Mouse (Mus musculus) gonadal fat pad, adult 2 months (tissue): ENCODE measurements around the gene Casd1. TPM values are rescaled to one million over a fixed set of nuclear protein-coding genes. Genes with fewer than 3 reads are reported as not detected.

Experiments used
- DNase-seq: peaks from one replicate; pipeline ENCODE4 v3.0.0-alpha.2; 2012; ENCODE audit warnings: low read depth
- polyA plus RNA-seq: library from polyadenylated mRNA; depleted of rRNA; stranded (reverse); fragments of >200 nt; gene quantifications from 2 replicates; pipeline ENCODE4 v1.2.3, GENCODE M21; 2012; rRNA removed

Gene Casd1
- 15.0 and 18.9 TPM in 2 replicates for polyA plus RNA-seq

DNA sequence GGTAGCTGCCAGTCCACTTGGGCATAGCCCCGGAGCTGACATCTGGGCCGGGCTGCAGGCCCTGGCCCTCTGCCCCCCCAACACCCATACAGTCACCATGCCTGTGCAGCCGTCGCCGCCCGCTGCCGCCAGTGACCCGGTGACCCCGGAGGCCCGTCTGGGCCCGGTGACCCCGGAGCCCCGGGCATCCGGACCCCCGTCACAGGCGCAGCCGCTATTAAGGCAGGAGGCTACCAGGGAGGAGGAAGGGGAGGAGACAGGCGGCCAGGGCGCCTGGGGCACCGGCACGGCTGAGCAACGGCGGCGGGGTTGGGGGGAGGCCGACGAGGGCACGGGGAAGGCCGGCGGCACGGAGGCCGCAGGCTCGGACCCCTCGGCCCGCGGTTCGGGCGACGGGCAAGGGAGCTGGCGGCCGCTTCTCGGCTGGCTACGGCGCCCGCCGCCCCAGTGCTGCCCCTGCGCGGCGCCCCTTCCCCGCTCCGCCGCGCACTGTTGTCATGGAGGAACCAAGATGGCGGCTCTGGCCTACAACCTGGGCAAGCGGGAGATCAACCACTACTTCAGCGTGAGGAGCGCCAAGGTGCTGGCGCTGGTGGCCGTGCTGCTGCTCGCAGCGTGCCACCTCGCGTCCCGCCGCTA is at the start of gene Casd1:
Gene Casd1, plus strand, starts transcription at position 182 of the 639 bp plus-strand sequence.
- DNase-seq: no peak

DNA sequence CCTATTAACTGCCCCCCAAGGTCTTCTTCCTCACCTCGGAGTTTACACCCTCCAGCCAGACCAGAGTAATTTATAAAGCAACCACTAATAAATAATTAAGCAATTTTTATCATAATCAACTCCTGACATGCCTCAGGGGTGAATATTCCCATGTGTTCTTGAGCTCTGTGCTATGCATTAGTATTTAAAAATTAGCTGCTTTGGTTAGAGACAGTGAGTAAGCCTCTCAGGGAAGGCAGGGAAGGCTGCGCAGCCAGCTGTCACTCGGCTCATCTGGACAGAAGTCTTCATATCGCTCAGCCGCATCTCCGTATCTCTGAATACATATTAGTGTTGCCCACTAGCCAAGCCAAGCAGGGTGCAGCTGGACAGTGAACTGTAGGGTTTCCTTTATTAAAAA is 45.3 kb upstream of the Casd1 start:
- no peak for DNase-seq

DNA sequence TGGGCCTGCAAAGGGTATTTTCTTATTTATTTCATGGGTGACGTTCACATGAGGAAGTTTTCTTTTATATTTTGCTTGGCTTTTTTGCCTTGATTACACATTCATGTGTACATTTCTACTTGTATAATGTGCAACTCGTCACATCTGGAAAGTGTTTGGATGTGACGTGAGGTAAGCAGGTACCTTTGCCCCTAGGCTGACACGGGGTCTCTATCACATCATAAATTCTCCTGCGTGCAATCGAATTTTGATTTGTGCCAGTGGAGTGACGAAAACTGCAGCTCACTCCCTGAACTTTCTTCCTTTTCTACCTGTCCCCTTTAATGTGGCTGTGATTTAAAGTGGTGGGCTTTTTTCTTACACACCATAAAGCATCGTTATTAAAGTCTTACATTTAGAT is 43.6 kb upstream of the Casd1 start:
- DNase-seq: no peak

DNA sequence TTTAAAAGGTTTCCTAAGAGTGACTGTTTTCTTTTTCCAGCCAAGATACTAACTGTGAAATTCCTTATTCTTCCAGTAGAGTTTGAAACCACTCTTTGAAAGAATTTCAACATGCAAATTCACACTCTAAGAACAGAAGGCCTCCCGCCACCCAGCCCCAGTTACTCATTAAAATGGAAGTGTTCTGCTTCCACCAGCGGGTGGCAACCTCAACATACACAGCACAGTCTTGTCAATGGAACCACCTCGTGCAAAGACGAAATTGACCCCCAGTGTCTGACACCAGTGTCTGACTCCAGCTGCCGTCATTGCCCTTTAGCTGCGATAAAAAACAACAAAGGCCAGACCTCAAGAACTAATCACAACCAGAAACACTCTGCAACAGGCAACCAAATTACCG is 43.0 kb upstream of the Casd1 start:
- DNase-seq: no peak

- DNase-seq: no peak
These were observed 39.5 kb upstream of the Casd1 start for GRCm38 (mm10) chr6:4561156-4561555.

DNA sequence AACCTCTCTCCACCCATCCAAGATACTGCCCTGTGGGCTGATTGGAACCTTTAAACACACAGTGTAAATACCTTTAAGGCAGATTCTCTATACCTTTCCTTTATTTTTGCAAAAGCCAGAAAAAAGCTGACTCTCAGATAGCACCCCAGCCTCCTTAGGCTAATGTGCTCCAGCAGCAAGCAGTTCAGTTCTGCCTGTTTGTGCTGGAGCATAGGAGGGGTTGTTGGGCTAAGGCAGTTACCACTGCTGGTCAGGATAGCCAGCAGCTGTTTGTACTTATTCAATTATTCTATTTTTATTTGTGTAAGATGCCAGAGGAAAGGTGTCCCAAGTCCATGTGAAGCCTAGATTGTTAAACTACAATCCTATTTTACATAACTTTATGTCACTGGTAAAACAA is 39.0 kb upstream of the Casd1 start:
- DNase-seq: no peak

DNA sequence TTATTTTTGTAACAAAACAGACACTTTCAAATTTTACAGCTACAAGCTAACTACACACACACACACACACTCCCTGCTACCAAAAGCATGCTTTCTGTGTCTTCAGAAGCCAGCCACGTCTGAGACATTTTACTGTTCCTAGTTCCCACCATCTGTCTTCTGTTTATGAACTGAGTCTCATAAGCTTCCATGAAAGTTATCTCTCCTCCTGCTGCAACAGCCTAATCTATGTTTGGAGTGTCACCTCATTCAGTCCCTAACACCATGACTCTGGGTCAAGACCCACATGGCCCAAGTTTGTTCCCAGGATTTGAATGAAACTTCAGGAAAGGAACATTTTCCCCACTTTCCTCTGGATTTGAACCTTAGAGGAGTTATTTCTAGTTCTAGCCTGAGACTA is 38.2 kb upstream of the Casd1 start:
- no peak for DNase-seq

- DNase-seq: no peak
These were observed 37.2 kb upstream of the Casd1 start for GRCm38 (mm10) chr6:4563477-4563876.

DNA sequence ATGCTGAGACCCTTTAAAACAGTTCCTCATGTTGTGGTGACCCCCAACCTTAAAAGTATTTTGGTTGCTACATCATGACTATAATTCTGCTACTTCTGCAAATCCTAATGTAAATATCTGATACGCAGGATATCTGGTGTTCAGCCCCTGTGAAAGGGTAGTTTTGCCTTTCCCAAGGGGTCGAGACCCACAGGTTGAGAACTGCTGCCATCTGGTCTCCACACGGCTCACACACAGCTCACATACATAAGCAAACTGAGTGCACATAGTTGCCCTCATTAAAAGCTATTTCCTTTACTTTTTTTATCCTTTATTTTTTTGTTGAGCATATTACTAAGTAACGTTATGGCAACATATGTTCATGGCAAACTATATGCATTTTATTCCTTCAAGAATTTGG is 30.2 kb upstream of the Casd1 start:
- no peak for DNase-seq

DNA sequence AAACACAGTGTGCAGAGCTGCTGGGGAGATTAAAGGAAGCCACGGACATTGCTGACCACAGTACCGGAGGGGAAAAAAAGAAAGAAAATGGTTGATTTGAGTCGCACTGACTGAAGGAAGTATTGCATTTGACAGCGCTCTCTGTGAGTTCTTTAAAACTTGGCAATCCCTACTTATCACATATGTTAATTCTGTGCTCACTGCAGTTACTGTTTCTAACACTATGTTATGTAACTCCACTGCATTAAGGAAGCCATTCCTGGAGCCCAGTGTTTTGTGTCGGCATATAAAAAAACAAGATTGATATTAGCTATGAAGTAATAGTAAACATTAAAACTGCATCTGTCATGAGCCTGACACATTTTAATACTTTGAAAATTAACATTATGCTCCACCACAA is 22.9 kb upstream of the Casd1 start:
- no peak for DNase-seq

DNA sequence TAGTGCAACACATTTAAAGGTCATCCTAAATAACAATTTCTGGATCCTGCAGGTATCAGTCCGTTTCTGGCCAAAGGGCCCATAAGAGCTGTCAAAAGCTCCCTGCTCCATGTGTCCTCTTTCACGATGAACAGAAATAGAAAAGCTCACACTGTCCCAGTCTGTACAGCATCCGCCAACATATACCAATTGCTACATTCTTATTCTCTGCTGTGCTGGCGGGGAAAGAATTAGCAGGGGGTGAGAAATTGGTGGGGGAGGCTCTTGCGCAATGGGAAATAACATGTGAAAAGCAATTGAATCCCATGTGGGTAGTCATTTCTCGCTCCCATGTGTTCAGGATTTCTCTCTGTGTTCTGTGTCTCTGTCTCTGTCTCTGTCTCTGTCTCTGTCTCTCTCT is 22.3 kb upstream of the Casd1 start:
- DNase-seq: no peak

DNA sequence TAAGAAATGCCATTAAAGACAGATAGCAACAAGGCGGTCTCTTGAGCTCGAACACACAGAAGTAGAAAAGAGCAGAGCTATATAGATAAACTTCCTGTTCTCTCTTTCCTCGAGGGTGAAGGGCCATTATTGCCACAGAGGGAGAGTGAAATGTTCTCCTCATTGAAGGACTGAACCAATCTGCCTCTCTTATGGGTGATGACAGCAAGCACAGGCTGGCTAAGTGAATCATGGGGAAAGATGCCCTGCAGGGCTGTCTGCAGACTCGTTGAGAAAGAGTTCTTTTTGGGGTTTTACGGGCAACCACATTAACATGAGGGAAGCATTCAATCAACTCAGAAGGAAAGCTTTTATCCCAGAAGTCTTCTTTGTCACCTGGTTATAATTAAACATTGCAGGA is 21.0 kb upstream of the Casd1 start:
- no peak for DNase-seq

- DNase-seq: no peak
These were observed 17.2 kb upstream of the Casd1 start for GRCm38 (mm10) chr6:4583485-4583884.

DNA sequence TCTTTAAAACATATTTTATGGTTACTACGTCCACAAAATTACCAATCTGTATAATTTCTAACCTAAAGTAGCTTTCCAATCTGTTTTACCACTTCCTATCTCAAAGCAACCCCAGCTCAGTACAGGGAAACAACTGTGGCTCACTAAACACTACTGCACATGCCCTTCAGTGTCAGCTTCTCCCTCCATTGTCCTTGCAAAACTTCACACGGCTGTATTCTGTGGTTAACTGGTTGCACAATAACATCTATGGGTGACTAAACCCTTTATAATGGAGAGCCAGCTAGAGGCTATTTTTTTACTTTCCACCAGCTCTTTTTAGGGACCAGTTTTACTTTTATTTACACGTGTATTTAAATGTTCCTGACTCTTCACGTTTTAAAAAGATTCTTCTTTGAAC is 12.7 kb upstream of the Casd1 start:
- no peak for DNase-seq

DNA sequence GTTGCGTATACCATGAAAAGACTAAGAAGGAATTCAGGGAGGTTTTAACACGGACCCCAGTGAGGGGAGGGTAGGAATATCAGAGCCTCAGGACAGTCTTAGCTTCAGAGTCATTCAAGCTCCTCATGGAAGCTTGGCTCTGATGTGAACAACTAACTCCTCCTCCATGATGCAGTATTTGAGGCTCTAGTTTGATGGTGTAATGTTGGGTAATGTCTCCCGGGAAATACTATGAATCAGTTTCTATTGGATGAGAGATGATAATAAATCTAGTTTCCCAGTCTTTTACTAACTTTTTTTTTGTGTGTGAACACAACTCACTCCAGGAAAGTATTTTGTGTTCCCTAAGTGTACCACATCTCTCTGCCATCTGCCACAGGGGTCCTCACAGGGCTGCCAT is 11.9 kb upstream of the Casd1 start:
- DNase-seq: no peak

DNA sequence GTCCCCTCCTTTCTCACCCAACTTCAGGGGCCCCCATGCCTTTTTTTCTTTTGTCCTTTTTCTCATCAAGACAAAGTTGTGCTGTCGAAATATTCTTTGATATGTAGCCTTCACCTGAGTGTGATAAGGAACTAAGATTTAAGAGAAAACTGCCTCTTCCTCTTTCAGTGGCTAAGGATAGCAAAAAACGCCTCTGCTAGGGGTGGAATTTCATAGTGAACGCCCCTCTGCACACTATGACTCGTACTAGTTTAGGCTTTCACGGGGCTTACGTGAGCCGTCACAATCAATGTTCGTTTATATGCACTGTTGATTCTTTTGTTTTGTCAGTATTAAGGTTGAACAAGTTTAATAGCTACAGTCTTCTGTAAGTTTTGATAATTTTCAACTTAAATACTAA is 10.6 kb upstream of the Casd1 start:
- no peak for DNase-seq

DNA sequence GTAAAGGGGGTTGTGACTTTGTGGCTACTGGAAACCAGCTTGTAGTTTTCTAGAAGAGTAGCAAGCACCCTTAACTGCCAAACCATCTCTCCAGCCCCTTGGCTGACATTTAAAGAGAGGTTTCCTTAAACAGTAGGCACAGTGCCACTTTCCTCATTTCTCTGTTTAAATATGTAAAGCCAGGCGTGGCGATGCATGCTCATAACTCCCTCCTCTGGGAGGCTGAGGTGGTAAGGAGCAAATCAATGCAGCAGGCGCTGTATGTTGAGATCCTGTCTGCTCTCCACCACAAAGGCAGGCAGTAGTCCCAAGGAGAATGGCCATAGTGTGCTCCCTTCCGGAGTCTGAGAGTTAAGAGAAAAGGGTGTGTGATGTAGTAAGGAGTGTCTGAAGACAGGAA is 2.9 kb upstream of the Casd1 start:
- DNase-seq: no peak

DNA sequence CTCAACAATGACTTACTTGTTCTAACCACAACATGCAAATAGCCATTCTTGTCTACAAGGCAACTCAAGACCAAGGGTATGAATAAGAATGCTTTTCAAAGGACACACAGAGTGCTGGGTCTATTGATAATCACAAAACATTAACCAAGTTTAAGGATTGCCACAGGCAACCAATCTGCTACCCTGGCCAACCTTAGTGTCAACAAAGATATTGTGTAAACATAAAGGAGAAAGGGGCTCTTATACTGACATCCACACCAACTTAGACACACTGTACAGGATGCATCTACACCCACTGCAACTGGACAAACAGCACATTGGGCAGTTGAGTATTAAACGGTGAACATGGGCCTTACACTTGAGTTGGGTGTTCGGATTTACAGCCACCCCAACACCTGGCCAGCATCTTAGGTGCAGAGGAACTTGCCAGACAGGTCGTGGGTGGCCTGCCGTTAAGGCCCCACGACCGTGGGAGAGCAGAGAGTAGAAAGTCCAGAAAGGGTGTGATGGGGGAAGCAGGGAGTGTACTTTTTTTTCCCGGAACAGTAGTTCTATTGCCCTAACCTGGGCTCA is 468 bp upstream of the Casd1 start:
- no peak for DNase-seq

GRCm38 (mm10) chr6:4601297-4601931 is 775 bp downstream of the Casd1 start:
- no peak for DNase-seq

DNA sequence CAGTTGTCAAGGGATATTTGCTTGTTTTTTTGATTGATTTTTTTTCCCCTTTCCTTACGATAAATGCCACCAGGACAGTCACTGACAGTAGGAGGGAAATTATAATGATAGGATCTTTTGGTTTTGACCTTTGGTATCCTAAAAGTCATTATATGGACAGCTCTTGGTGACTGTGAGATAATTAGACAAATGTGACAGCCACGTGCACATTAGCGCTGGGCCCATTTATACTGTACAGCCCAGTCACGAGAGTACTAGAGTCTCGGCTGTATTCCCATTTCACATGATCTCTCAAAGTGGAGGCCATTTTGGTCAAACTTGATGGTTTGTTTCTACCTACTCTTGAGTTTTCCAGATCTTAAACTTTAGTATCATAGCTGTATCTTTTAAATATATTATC is 1.4 kb downstream of the Casd1 start:
- no peak for DNase-seq

- DNase-seq: no peak
These were observed 5.8 kb downstream of the Casd1 start for GRCm38 (mm10) chr6:4606394-4606793.

GRCm38 (mm10) chr6:4610216-4610896 is 9.7 kb downstream of the Casd1 start:
- DNase-seq: no peak

DNA sequence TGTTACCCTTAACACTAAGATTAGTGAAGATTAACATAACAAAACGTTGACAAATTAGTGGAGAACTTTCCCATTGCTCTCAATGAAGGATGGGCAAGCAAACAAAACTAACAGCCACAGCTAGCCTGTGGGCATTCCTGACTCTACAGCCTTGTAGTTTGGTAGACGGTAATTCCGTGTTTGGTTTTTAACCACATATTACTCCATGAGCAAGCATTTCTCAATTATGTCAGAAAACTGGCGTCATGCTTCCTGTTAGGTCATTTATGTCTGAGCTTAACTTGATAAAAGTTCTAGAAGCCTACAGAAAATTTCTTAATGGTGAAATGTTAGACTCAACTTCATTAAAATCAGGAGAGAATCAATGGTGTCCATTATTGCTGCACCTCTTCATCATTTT is 11.2 kb downstream of the Casd1 start:
- no peak for DNase-seq
